Mouse (Mus musculus) lung, adult 2 months (tissue): Measurements from ENCODE around the gene Adcy5.

Experiments used
- CTCF ChIP-seq: fragments of 200-500 bp; IDR thresholded peaks from 2 replicates; pipeline ENCODE4 v1.5.1; 2011; ENCODE audit warnings: mild to moderate bottlenecking, low read length, control low read depth; ENCODE audit not compliant: insufficient read depth
- POLR2A ChIP-seq: fragments of 200-500 bp; IDR thresholded peaks from 2 replicates; pipeline ENCODE4 v1.6.1; 2011; ENCODE audit warnings: low read depth, mild to moderate bottlenecking, control low read depth, low read length, borderline replicate concordance; ENCODE audit errors: extremely low read depth

- TF ChIP-seq CTCF (no peak), POLR2A (no peak)
Measured at GRCm38 (mm10) chr16:35237091-35237490, 82.4 kb downstream of the Adcy5 start.
